Mouse (Mus musculus) layer of hippocampus, postnatal 36 days (tissue): Measurements from ENCODE around the gene Mta1. TPM values are rescaled to one million over a fixed set of nuclear protein-coding genes. Genes with fewer than 3 reads are reported as not detected.

Experiments
- DNase-seq, 2 experiments: peaks; one replicate each; pipeline ENCODE4 v3.0.0; 2022
- total RNA-seq, 2 experiments: library from RNA; stranded (reverse); gene quantifications; 2 replicates each; pipeline ENCODE4 v1.2.3; 2021

The Mta1 gene
- total RNA-seq, 2 experiments from 2014 or later, result 69.1 to 77.8 TPM

- no peak for DNase-seq
Observed at GRCm38 (mm10) chr12:113098530-113099151, 563 bp downstream of the Mta1 start.

DNA sequence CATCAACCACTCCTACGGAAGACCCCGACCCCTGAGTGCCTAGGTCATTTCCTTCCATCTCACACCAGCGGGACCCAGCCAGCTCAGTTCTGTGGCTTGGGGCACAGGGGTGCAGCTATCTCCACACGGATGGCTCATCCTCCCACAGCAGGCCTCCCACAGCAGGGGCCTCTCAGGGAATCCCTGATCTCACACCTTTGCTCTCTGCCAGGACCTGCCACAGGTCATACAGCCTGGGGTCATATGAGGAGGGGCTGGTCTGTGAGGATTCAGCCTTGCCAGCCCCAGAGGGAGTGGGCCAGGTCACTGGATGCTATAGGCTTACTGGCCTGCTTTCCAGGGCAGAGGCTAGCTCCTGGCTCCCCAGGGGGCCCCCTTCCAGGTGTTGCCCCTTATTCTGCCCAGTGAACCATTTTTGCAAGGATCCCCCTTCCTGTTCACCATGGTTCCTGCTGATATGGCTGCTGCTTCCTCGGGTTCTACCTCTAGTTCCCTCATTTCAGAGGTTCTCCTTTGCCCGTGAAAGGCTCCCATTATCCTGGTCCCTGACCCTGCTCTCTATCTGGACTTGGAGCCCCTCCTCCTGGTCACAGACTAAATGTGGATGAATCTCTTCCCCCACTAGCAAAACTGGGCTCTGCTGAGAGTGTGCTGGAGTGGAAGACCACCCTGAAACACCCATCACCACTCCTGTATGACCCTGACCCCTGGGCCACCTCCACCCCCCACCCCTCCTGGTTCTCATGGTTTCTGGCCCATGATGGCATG, 1.6 kb downstream of the Mta1 start:
- DNase-seq, result no peak

GRCm38 (mm10) chr12:113100448-113101076, 2.5 kb downstream of the Mta1 start:
- no peak for DNase-seq

DNA sequence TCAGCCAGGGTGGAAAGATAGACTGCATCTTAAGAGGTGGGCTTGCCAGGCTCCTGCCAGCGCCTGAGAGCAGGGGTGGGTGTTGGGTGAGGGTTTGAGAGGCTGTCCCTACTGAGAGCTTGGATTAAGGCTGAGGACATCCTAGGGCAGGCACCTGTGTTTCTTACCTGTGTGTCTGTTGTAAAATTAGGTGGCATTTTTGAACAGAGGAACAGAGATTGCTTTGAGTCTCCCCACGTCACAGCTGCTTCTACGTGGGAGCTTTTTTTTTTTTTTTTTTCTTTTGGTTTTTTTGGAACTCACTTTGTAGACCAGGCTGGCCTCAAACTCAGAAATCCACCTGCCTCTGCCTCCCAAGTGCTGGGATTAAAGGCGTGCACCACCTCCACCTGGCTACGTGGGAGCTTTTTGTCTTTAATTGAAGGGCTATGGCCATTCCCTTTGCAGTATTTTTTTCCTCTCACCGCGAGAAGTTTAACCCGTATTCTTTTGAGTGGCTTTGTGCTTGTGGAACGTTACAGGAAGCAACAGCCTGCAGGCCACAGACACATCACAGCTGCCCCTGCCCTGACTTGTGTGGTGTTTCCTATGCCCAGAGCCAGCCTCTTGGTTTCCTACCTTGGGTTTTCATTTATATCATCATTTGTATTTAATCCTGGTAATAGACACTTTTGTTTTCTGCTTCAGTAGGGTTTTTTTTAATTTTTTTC, 3.3 kb downstream of the Mta1 start:
- no peak for DNase-seq

DNA sequence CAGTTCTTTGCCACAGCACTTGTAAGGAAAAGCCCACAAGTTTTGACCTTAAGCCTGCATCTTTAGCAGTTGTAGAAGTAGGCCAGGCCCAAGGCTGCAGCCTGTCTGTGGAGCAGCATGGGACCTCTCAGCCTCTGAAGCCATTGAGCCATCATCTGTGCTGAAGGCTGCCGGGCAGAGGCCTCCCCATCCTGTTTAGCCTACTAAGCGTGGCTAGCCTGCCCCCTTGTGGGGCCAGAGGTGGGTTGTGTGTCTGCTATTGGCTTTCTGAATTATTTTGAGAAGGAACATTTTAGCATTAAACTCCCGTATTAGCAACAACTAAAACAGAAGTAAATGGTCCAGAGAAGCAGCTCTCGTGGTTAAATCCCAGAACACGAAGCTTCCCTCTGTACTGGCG, 4.4 kb downstream of the Mta1 start:
- DNase-seq, result peak in 1 of 2 experiments; percentile 55

GRCm38 (mm10) chr12:113103846-113104451, 5.9 kb downstream of the Mta1 start:
- DNase-seq, result no peak

DNA sequence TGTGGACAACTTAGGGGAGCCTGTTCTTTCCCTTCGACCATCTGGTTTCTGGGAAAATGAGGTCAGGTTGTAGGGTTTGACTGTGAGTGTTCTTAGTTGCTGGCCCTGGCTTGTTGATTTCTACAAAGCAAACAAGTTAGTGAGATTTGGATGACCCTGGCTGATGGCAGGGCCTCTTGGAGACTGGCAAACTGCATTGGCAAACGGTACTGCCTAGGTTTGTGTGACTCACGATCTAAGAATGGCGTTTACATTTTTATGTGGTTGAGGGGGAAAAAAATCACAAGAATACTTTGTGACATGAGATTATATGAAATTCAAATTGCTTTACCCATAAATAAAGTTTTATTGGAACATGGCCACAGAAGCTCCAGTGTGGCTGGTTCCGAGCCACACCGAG, 8.3 kb downstream of the Mta1 start:
- DNase-seq, result no peak

- DNase-seq, result no peak
Observed at GRCm38 (mm10) chr12:113107431-113108124, 9.5 kb downstream of the Mta1 start.

DNA sequence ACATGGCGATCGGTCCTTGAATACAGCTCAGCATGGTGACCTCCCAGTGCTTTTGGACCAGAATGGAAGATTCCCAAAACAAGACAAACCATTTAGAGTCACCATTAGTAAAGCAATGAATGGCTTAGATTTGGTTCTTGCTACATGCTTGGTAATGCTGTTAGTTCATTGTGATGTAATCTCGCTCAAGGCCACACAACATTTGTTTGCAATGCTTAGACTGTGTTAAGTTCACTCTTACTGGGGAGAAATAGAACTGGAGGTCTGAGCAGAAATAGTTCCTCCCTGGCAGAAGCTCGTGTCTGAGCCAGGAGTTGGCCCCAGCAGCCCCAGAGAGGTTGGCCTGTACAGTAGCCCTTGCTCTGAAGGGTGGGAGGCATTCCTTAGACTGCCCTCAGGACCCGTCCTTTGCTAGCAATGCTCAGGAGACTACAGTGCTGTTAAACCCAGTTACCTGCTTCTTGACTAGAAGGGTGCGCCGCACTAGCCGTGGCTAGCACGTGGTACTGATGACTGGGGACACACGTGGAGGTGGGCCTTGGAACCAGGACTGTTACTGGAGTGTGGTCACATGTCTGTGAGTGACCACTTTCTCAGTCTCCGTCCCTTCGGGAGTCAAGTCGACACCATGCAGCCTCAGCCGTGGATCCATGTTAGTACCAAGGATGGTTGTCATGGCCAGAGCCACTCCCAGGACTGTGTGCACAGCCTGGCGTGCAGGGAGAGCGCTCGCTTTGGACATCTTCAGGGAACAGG, 10.6 kb downstream of the Mta1 start:
- no peak for DNase-seq

- DNase-seq, result no peak
Observed at GRCm38 (mm10) chr12:113109801-113110200, 11.7 kb downstream of the Mta1 start.

DNA sequence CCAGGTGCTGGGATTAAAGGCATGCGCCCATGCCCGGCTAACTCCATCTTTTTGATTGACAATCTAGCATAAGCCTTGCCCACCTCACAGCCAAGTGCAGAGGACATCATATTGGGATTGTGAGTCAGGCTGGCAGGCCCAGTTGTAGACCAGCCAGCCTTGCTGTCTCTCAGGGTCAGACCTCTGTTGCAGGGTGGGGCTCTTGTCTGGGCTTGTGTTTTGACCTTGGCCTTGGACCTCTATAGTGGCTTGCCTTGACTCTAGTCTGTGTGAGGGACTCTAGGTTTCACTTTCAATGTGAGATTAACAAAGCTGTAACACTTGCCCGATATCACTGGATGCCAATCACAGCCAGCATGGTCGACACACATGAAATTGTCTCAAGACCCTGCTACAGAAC, 16.1 kb downstream of the Mta1 start:
- no peak for DNase-seq

- DNase-seq, result no peak
Observed at GRCm38 (mm10) chr12:113114856-113115538, 16.9 kb downstream of the Mta1 start.

GRCm38 (mm10) chr12:113119516-113120410, 21.7 kb downstream of the Mta1 start:
- peak; percentile 75 to 82 for DNase-seq

- DNase-seq, result no peak
Observed at GRCm38 (mm10) chr12:113124726-113125125, 26.6 kb downstream of the Mta1 start.

DNA sequence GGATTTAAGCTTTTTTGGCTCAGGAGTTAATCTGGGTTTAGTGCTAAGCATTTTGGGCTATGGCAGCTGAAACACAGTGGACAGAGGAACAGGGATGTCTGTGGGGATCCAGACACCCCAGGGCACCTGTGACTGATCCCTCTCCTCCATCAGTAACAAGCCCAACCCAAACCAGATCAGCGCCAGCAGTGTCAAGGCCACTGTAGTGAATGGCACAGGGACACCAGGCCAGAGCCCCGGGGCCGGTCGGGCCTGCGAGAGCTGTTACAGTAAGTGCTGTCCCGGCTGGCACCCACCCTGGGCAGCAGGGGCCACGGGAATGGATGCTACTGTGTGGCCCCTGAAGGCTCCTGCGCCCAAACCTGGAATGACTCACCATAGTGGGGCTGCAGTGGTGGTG, 32.7 kb downstream of the Mta1 start:
- DNase-seq, result no peak

GRCm38 (mm10) chr12:113131601-113132000, 33.5 kb downstream of the Mta1 start:
- no peak for DNase-seq

GRCm38 (mm10) chr12:113132567-113132966, 34.5 kb downstream of the Mta1 start:
- peak in 1 of 2 experiments; percentile 52 for DNase-seq

- DNase-seq, result no peak
Observed at GRCm38 (mm10) chr12:113133260-113133659, 35.2 kb downstream of the Mta1 start.

DNA sequence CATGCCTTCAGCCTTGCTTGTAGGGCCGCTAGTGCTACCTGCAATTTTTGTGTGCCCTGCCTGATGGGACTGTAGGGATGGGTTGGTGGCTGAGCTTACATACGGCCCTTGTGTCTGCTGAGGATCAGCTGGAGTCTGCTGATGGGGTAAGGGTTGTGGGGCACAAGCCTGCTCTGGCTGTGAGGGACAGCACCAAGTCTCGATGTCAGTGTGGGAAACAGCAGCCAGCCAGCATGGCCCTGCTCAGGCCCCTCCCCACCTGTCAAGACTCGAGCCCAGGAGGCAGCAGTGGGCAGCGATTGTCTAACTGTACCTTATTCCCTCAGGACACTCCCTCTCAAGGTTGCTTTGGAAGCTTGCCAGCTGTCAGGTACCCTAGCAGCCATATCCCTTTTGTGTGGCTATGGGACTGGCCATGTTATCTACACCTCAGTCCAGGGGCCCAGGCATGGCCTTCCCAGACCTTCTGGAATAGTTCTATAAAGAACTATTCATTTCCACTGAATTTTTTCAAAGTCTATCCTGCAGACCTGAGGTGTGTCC, 35.9 kb downstream of the Mta1 start:
- DNase-seq, result no peak
